Mouse (Mus musculus) CH12.LX (cell line): ENCODE measurements around the gene Medag.

Experiments used
- MAX ChIP-seq: IDR thresholded peaks from 2 replicates; pipeline ENCODE4 v1.6.1; 2011; ENCODE audit warnings: low read length, improper control_type of control experiment
- MXI1 ChIP-seq: IDR thresholded peaks from 2 replicates; pipeline ENCODE4 v1.6.1; 2011; ENCODE audit warnings: mild to moderate bottlenecking, low read depth, low read length, improper control_type of control experiment
- NELFE ChIP-seq: IDR thresholded peaks from 2 replicates; pipeline ENCODE4 v1.6.1; 2011; ENCODE audit warnings: low read depth, low read length, improper control_type of control experiment

GRCm38 (mm10) chr5:149388947-149389346 is 22.6 kb upstream of the Medag start:
- TF ChIP-seq NELFE = no peak
- TF ChIP-seq MAX = no peak
- no peak for TF ChIP-seq MXI1
